Mouse (Mus musculus) colon, adult 2 months (tissue): Measurements from ENCODE around the gene Gm10100. TPM values are rescaled to one million over a fixed set of nuclear protein-coding genes. Genes with fewer than 3 reads are reported as not detected.

Source experiments
- polyA plus RNA-seq: library from polyadenylated mRNA; depleted of rRNA; stranded (reverse); fragments of >200 nt; gene quantifications from 2 replicates; pipeline ENCODE4 v1.2.3, GENCODE M21; 2012; rRNA removed

Gm10100 gene
- not detected in 2 replicates for polyA plus RNA-seq

GRCm38 (mm10) chr10:77726186-77726585 is at the start of gene Gm10100:
Gene Gm10100 (plus strand): TSS chr10:77726486.

GRCm38 (mm10) chr10:77685895-77686664 is 40.2 kb upstream of the Gm10100 start, which contains the start of gene Tspear:
Gene Tspear (plus strand): TSS chr10:77686569.

GRCm38 (mm10) chr10:77690356-77690807 is 35.9 kb upstream of the Gm10100 start, which contains the start of gene Gm19402:
Gene Gm19402 (minus strand): TSS chr10:77690757.

DNA sequence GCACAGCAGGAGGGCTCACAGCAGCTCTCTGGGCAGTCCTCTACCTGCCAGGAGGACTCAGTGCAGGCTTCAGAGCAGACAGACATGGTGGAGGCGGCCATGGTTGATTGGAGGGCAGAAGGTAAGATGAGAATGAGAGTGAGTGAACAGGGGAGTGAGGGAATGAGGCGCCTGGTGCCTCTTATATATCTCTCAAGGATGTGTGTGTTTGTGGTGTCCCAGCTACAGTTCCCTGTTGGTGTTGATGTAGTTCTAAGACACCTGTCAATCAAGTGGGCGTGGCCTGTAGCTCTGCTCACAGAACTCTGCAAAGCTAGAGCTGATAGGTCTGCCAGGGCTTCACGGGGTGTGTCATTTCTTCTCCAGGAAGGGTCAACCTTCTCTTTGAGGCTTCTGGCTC is 29.2 kb upstream of the Gm10100 start, which contains the start of gene Gm9508:
Gene Gm9508, minus strand, starts transcription at position 101 of the 400 bp plus-strand sequence.

GRCm38 (mm10) chr10:77706326-77706725 is 20.0 kb upstream of the Gm10100 start, which contains the start of gene Gm10272:
Gene Gm10272 (plus strand): TSS chr10:77706626.

GRCm38 (mm10) chr10:77711157-77711556 is 15.1 kb upstream of the Gm10100 start, which contains the start of gene Gm10024:
Gene Gm10024 (plus strand): TSS chr10:77711457.

DNA sequence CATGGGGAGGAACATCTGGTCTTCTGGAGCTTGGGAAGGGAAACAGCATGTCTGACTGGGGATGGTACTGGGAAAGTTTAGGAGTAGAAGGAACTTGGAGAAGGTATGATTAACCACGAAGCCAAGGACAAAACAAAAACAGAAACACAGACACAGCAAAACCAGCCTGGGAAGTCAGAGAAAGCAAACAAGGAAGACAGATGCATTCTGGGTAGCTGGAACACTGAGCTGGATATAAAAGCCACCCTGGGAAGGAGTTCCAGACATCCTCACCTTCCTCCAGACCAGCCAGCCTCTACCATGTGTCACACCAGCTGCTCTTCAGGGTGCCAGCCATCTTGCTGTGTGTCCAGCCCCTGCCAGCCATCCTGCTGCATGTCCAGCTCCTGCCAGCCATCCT is 10.8 kb upstream of the Gm10100 start, which contains the start of gene Gm10142:
Gene Gm10142, plus strand, starts transcription at position 301 of the 400 bp plus-strand sequence.

GRCm38 (mm10) chr10:77720299-77720698 is 6.0 kb upstream of the Gm10100 start, which contains the start of gene Krtap12-1:
Gene Krtap12-1 (plus strand): TSS chr10:77720599.

DNA sequence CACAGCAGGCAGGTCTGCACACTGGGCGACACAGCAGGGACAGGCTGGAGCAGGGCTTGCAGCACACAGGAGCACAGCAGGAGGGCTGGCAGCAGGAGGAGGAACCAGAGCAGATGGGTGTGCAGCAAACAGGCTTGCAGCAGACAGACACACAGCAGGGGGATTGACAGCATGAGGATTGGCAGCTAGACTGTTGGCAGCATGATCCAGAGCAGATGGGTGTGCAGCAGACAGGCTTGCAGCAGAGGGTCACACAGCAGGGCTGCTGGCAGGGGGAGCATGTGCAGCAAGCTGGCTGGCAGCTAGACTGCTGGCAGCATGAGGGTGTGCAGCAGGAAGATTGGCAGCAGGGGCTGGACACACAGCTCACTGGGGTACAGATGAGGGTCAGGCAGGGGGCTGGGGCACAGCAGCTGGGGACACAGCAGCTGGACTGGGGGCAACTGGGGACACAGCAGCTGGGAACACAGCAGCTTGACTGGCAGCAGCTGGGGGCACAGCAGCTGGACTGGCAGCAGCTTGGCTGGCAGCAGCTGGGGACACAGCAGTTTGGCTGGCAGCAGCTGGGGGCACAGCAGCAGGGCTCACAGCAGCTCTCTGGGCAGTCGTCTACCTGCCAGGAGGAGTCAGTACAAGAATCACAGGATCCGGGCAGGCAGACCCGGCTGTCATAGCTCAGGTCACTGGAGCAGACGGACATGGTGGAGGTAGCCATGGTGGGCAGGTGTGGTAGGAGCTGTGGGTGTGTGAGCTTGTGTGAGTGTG is 15.8 kb downstream of the Gm10100 start, which contains the start of gene Gm18596:
Gene Gm18596, minus strand, starts transcription at position 715 of the 765 bp plus-strand sequence.

GRCm38 (mm10) chr10:77751254-77751653 is 25.0 kb downstream of the Gm10100 start, which contains the start of gene Gm9736:
Gene Gm9736 (minus strand): TSS chr10:77751354.

GRCm38 (mm10) chr10:77759582-77759981 is 33.3 kb downstream of the Gm10100 start, which contains the start of gene Gm3233:
Gene Gm3233 (minus strand): TSS chr10:77759682.

DNA sequence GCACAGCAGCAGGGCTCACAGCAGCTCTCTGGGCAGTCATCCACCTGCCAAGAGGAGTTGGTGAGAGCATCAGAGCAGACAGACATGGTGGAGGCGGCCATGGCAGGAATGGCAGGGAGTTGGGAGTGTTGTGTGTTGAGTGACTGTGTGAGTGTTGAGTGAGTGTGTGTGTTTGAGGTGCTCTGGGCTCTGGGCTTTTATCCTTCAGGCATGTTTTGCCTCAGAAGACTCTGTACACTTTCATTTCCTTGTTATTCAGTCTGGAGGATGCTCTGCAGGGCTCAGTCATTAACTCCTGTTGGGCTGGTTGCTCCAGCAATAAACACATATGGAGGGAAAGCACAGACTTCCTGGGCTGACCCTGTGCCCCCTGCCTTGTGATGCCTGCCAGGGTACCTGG is 44.9 kb downstream of the Gm10100 start, which contains the start of gene Gm3238:
Gene Gm3238, minus strand, starts transcription at position 101 of the 400 bp plus-strand sequence.

Other genes starting within 250 kb of the Gm10100 start
- 29.3 and 29.6 TPM in 2 replicates for gene Fam207a, start 210.7 kb upstream of the Gm10100 start, polyA plus RNA-seq
- gene Itgb2, start 196.2 kb upstream of the Gm10100 start, polyA plus RNA-seq = 9.0 and 9.3 TPM in 2 replicates
- gene Pttg1ip, start 144.8 kb upstream of the Gm10100 start, polyA plus RNA-seq = 210 and 211 TPM in 2 replicates
- 233 and 246 TPM in 2 replicates for gene Sumo3, start 120.4 kb upstream of the Gm10100 start, polyA plus RNA-seq
- not detected in 2 replicates for gene Gm49325, start 120.3 kb upstream of the Gm10100 start, polyA plus RNA-seq
- gene Ube2g2, start 104.2 kb upstream of the Gm10100 start, polyA plus RNA-seq = 34.4 and 39.8 TPM in 2 replicates
- gene Tspear, start 39.9 kb upstream of the Gm10100 start, polyA plus RNA-seq = 0.62 and 0.70 TPM in 2 replicates
- not detected in 2 replicates for gene Gm19402, start 35.7 kb upstream of the Gm10100 start, polyA plus RNA-seq
- not detected in 2 replicates for gene Gm9508, start 29.3 kb upstream of the Gm10100 start, polyA plus RNA-seq
- gene Gm10272, start 19.9 kb upstream of the Gm10100 start, polyA plus RNA-seq = not detected in 2 replicates
- gene Gm10024, start 15.0 kb upstream of the Gm10100 start, polyA plus RNA-seq = not detected in 2 replicates
- not detected in 2 replicates for gene Gm10142, start 10.7 kb upstream of the Gm10100 start, polyA plus RNA-seq
- not detected in 2 replicates for gene Krtap12-1, start 5.9 kb upstream of the Gm10100 start, polyA plus RNA-seq
- not detected in 2 replicates for gene Gm18596, start 16.2 kb downstream of the Gm10100 start, polyA plus RNA-seq
- not detected in 2 replicates for gene Gm9736, start 24.9 kb downstream of the Gm10100 start, polyA plus RNA-seq
- not detected in 2 replicates for gene Gm3233, start 33.2 kb downstream of the Gm10100 start, polyA plus RNA-seq
- not detected in 2 replicates for gene Gm3238, start 44.8 kb downstream of the Gm10100 start, polyA plus RNA-seq
- not detected in 2 replicates for gene Gm7138, start 50.5 kb downstream of the Gm10100 start, polyA plus RNA-seq
- not detected in 2 replicates for gene Gm3250, start 56.1 kb downstream of the Gm10100 start, polyA plus RNA-seq
- gene Gm7137, start 61.7 kb downstream of the Gm10100 start, polyA plus RNA-seq = not detected in 2 replicates
- not detected in 2 replicates for gene Gm9639, start 68.6 kb downstream of the Gm10100 start, polyA plus RNA-seq
- gene Gm19668, start 72.6 kb downstream of the Gm10100 start, polyA plus RNA-seq = not detected in 2 replicates
- not detected in 2 replicates for gene Gm9507, start 85.4 kb downstream of the Gm10100 start, polyA plus RNA-seq
- gene Gm2696, start 88.2 kb downstream of the Gm10100 start, polyA plus RNA-seq = not detected in 2 replicates
- gene Krtap10-4, start 100.6 kb downstream of the Gm10100 start, polyA plus RNA-seq = not detected in 2 replicates
- not detected in 2 replicates for gene Krtap10-10, start 109.5 kb downstream of the Gm10100 start, polyA plus RNA-seq
- not detected in 2 replicates for gene Gm36176, start 120.3 kb downstream of the Gm10100 start, polyA plus RNA-seq
- not detected in 2 replicates for gene Gm10318, start 126.4 kb downstream of the Gm10100 start, polyA plus RNA-seq
- gene Gm3285, start 135.5 kb downstream of the Gm10100 start, polyA plus RNA-seq = not detected in 2 replicates
- gene Lrrc3, start 176.1 kb downstream of the Gm10100 start, polyA plus RNA-seq = 7.3 and 8.4 TPM in 2 replicates
- gene Trpm2, start 244.1 kb downstream of the Gm10100 start, polyA plus RNA-seq = 1.2 and 1.9 TPM in 2 replicates